Mouse (Mus musculus): ENCODE results near the gene Snrpb. TPM values are rescaled to one million over a fixed set of nuclear protein-coding genes. Genes with fewer than 3 reads are reported as not detected.

Gene Snrpb
- polyA plus RNA-seq, 1 experiment, result 585 TPM

GRCm38 (mm10) chr2:130157231-130158087 is 21.7 kb downstream of the Snrpb start:
- Histone ChIP-seq H3K79me3 (ENCODE audit: low read depth) (no peaks in the 10 kb centered on the region), H3K4me3 (ENCODE audit: insufficient read depth, poor library complexity, severe bottlenecking) (no peak overlapping the region), H3K27me3 (ENCODE audit: control insufficient read depth, insufficient read depth, insufficient read length) (no peaks in the 10 kb centered on the region), H3K79me2 (ENCODE audit: control insufficient read depth, insufficient read depth) (no peaks in the 10 kb centered on the region), H3K36me3 (ENCODE audit: control insufficient read depth, insufficient read depth) (no peaks in the 10 kb centered on the region), H3ac (ENCODE audit: control insufficient read depth, insufficient read length, low read depth) (no peak overlapping the region)
- TF ChIP-seq CEBPB (IDR thresholded peaks at IDR 0.05; ENCODE audit: low read depth), result no peak
- no peak for TF ChIP-seq MYOD1 (IDR thresholded peaks at IDR 0.05; ENCODE audit: control insufficient read depth, insufficient read length, low read depth)
- TF ChIP-seq FOSL1 (IDR thresholded peaks at IDR 0.05; ENCODE audit: insufficient read depth, low read length, poor library complexity, severe bottlenecking), result no peak
- TF ChIP-seq MAX (IDR thresholded peaks at IDR 0.05), result no peak
- TF ChIP-seq MYOG (IDR thresholded peaks at IDR 0.05; ENCODE audit: control insufficient read depth, extremely low read depth, insufficient read length), result no peak
- TF ChIP-seq CTCF (IDR thresholded peaks at IDR 0.05; ENCODE audit: control insufficient read depth, insufficient read depth, insufficient read length), result no peak
- no peak for TF ChIP-seq USF1 (IDR thresholded peaks at IDR 0.05; ENCODE audit: low read depth)

GRCm38 (mm10) chr2:130155851-130156250 is 23.4 kb downstream of the Snrpb start:
- H3K27me3 ChIP-seq (ENCODE audit: control insufficient read depth, insufficient read depth, insufficient read length), result peaks cover 4% of the 10 kb centered on the region
- no peaks in the 10 kb centered on the region for H3K36me3 ChIP-seq (ENCODE audit: control insufficient read depth, insufficient read depth)
- TF ChIP-seq CEBPB (IDR thresholded peaks at IDR 0.05; ENCODE audit: low read depth) (no peak), FOSL1 (IDR thresholded peaks at IDR 0.05; ENCODE audit: insufficient read depth, low read length, poor library complexity, severe bottlenecking) (no peak), CTCF (IDR thresholded peaks at IDR 0.05; ENCODE audit: control insufficient read depth, insufficient read depth, insufficient read length) (no peak), MAX (IDR thresholded peaks at IDR 0.05) (no peak), MYOG (IDR thresholded peaks at IDR 0.05; ENCODE audit: control insufficient read depth, extremely low read depth, insufficient read length) (no peak), MYOD1 (IDR thresholded peaks at IDR 0.05; ENCODE audit: control insufficient read depth, insufficient read length, low read depth) (no peak), USF1 (IDR thresholded peaks at IDR 0.05; ENCODE audit: low read depth) (no peak)
- H3K79me3 ChIP-seq (ENCODE audit: low read depth), result no peaks in the 10 kb centered on the region
- no peak overlapping the region for H3K4me3 ChIP-seq (ENCODE audit: insufficient read depth, poor library complexity, severe bottlenecking)
- H3K79me2 ChIP-seq (ENCODE audit: control insufficient read depth, insufficient read depth), result no peaks in the 10 kb centered on the region
- no peak overlapping the region for H3ac ChIP-seq (ENCODE audit: control insufficient read depth, insufficient read length, low read depth)

- H3K4me3 ChIP-seq (ENCODE audit: insufficient read depth, poor library complexity, severe bottlenecking), result no peak overlapping the region
- H3K36me3 ChIP-seq (ENCODE audit: control insufficient read depth, insufficient read depth), result no peaks in the 10 kb centered on the region
- no peak for TF ChIP-seq FOSL1 (IDR thresholded peaks at IDR 0.05; ENCODE audit: insufficient read depth, low read length, poor library complexity, severe bottlenecking)
- no peak for TF ChIP-seq MAX (IDR thresholded peaks at IDR 0.05)
- no peak for TF ChIP-seq MYOD1 (IDR thresholded peaks at IDR 0.05; ENCODE audit: control insufficient read depth, insufficient read length, low read depth)
- no peak for TF ChIP-seq CEBPB (IDR thresholded peaks at IDR 0.05; ENCODE audit: low read depth)
- no peak for TF ChIP-seq MYOG (IDR thresholded peaks at IDR 0.05; ENCODE audit: control insufficient read depth, extremely low read depth, insufficient read length)
- TF ChIP-seq USF1 (IDR thresholded peaks at IDR 0.05; ENCODE audit: low read depth), result no peak
- TF ChIP-seq CTCF (IDR thresholded peaks at IDR 0.05; ENCODE audit: control insufficient read depth, insufficient read depth, insufficient read length), result no peak
- no peaks in the 10 kb centered on the region for H3K79me3 ChIP-seq (ENCODE audit: low read depth)
- no peaks in the 10 kb centered on the region for H3K79me2 ChIP-seq (ENCODE audit: control insufficient read depth, insufficient read depth)
- no peak overlapping the region for H3ac ChIP-seq (ENCODE audit: control insufficient read depth, insufficient read length, low read depth)
- H3K27me3 ChIP-seq (ENCODE audit: control insufficient read depth, insufficient read depth, insufficient read length), result peaks cover 4% of the 10 kb centered on the region
These were observed 24.0 kb downstream of the Snrpb start for GRCm38 (mm10) chr2:130155171-130155570.

DNA sequence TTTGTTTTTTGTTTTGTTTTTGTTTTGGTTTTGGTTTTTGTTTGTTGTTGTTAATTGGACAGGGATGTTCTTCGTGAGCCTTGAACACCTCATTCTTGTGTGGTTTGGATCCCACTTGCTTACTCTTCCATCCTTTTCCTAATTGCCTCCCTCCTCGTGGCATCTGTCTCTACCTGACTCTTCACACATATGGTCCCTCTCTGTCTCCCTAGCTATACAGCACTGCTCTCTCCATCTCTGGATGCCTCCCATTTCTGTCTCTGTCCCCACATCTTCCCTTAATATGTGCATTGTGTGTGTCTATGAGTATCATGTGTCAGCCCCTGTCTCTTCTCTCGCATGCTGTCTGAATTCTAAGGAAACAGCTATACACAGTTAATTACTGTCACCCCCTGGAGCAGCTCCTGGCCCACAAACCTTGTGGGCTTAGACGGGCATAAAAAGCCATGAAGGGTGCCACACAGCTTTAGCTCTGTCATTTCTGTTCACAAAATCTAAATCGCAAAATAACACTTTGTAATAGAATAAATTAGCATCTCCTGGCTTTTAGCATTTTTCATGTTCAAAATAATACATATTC is 33.0 kb downstream of the Snrpb start:
- Histone ChIP-seq H3K79me3 (ENCODE audit: low read depth) (no peaks in the 10 kb centered on the region), H3ac (ENCODE audit: control insufficient read depth, insufficient read length, low read depth) (no peak overlapping the region), H3K36me3 (ENCODE audit: control insufficient read depth, insufficient read depth) (no peaks in the 10 kb centered on the region), H3K79me2 (ENCODE audit: control insufficient read depth, insufficient read depth) (no peaks in the 10 kb centered on the region), H3K4me3 (ENCODE audit: insufficient read depth, poor library complexity, severe bottlenecking) (no peak overlapping the region), H3K27me3 (ENCODE audit: control insufficient read depth, insufficient read depth, insufficient read length) (peaks cover 3% of the 10 kb centered on the region)
- no peak for TF ChIP-seq CEBPB (IDR thresholded peaks at IDR 0.05; ENCODE audit: low read depth)
- no peak for TF ChIP-seq MAX (IDR thresholded peaks at IDR 0.05)
- no peak for TF ChIP-seq USF1 (IDR thresholded peaks at IDR 0.05; ENCODE audit: low read depth)
- TF ChIP-seq MYOD1 (IDR thresholded peaks at IDR 0.05; ENCODE audit: control insufficient read depth, insufficient read length, low read depth), result no peak
- no peak for TF ChIP-seq MYOG (IDR thresholded peaks at IDR 0.05; ENCODE audit: control insufficient read depth, extremely low read depth, insufficient read length)
- no peak for TF ChIP-seq FOSL1 (IDR thresholded peaks at IDR 0.05; ENCODE audit: insufficient read depth, low read length, poor library complexity, severe bottlenecking)
- no peak for TF ChIP-seq CTCF (IDR thresholded peaks at IDR 0.05; ENCODE audit: control insufficient read depth, insufficient read depth, insufficient read length)

DNA sequence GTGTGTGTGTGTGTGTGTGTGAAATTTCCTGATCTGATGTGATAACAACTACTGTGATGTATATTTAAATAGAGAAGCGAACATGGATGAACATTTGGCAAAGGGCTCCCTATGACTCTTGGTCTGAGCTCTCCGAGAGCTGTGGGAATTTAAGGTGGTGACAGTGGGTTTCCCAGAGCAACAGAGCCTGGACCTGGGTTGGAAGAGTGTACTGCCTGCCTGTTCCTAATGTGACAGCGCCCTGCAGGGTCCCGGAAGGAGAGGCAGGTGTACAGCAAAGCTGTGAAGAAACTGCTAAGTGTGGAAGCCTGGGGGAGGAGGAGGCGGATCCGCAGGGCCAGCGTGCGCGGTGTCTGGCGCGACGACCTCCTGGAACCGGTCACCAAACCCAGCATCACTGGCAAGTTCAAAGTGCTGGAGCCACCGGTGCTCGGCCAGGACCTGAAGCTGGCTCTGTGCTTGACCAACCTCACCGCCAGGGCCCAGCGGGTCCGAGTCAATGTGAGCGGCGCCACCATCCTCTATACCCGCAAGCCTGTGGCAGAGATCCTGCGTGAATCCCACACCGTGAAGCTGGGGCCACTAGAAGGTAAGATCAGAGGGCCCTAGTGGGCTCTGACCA is 34.4 kb downstream of the Snrpb start:
- H3K36me3 ChIP-seq (ENCODE audit: control insufficient read depth, insufficient read depth), result no peaks in the 10 kb centered on the region
- TF ChIP-seq USF1 (IDR thresholded peaks at IDR 0.05; ENCODE audit: low read depth) (no peak), CTCF (IDR thresholded peaks at IDR 0.05; ENCODE audit: control insufficient read depth, insufficient read depth, insufficient read length) (no peak), MYOD1 (IDR thresholded peaks at IDR 0.05; ENCODE audit: control insufficient read depth, insufficient read length, low read depth) (no peak), MAX (IDR thresholded peaks at IDR 0.05) (no peak), CEBPB (IDR thresholded peaks at IDR 0.05; ENCODE audit: low read depth) (no peak), MYOG (IDR thresholded peaks at IDR 0.05; ENCODE audit: control insufficient read depth, extremely low read depth, insufficient read length) (no peak), FOSL1 (IDR thresholded peaks at IDR 0.05; ENCODE audit: insufficient read depth, low read length, poor library complexity, severe bottlenecking) (no peak)
- H3K4me3 ChIP-seq (ENCODE audit: insufficient read depth, poor library complexity, severe bottlenecking), result no peak overlapping the region

More for the DNA sequence above, 34.4 kb downstream of the Snrpb start:
- H3K79me3 ChIP-seq (ENCODE audit: low read depth), result no peaks in the 10 kb centered on the region
- no peaks in the 10 kb centered on the region for H3K79me2 ChIP-seq (ENCODE audit: control insufficient read depth, insufficient read depth)
- no peak overlapping the region for H3ac ChIP-seq (ENCODE audit: control insufficient read depth, insufficient read length, low read depth)
- H3K27me3 ChIP-seq (ENCODE audit: control insufficient read depth, insufficient read depth, insufficient read length), result peaks cover 3% of the 10 kb centered on the region

Measured in C2C12 (cell line).